Mouse (Mus musculus) c-Kit-positive CD71-positive TER-119-positive erythroid progenitor cells, embryonic 14.5 days (primary cell): ENCODE measurements around the gene 4932438H23Rik.
A peak's percentile ranks its signal among the peaks of the same experiment; 100 is the strongest.

Experiments
- DNase-seq: peaks from one replicate; pipeline ENCODE4 v3.0.0-alpha.2; 2013; ENCODE audit warnings: low spot score

4932438H23Rik gene

GRCm38 (mm10) chr16:91009942-91010529, 84.9 kb downstream of the 4932438H23Rik start:
- peak; percentile 47 for DNase-seq

- DNase-seq, result no peak
Measured at GRCm38 (mm10) chr16:91004915-91005538, 89.9 kb downstream of the 4932438H23Rik start.
